Mouse (Mus musculus) gastrocnemius, adult 2 months (tissue): ENCODE measurements around the gene Zfp637. TPM values are rescaled to one million over a fixed set of nuclear protein-coding genes. Genes with fewer than 3 reads are reported as not detected.
A peak's percentile ranks its signal among the peaks of the same experiment; 100 is the strongest.

Source experiments
- DNase-seq: peaks from one replicate; pipeline ENCODE4 v3.0.0; 2022
- H3K27ac ChIP-seq: fragments of 200-600 bp; 2 replicates; pipeline ENCODE4 v1.8.1; 2022; ENCODE audit warnings: mild to moderate bottlenecking
- H3K4me3 ChIP-seq: fragments of 200-600 bp; 2 replicates; pipeline ENCODE4 v1.8.1; 2022; ENCODE audit warnings: mild to moderate bottlenecking, moderate library complexity
- CTCF ChIP-seq: fragments of 200-600 bp; IDR thresholded peaks from 2 replicates; pipeline ENCODE4 v1.8.1; 2022; ENCODE audit warnings: antibody characterized with exemption, mild to moderate bottlenecking, moderate library complexity
- intact Hi-C: fragments of 180-260 bp; cut with DNase I; formaldehyde crosslinking; loops from one replicate; pipeline ENCODE4 v1.15.1; 2025
- total RNA-seq, 2 experiments: library from RNA; stranded (reverse); gene quantifications; 2 replicates each; pipeline ENCODE4 v1.2.3; 2021

Zfp637 gene
- total RNA-seq, 2 experiments from 2014 or later: 39.9 to 42.3 TPM

DNA sequence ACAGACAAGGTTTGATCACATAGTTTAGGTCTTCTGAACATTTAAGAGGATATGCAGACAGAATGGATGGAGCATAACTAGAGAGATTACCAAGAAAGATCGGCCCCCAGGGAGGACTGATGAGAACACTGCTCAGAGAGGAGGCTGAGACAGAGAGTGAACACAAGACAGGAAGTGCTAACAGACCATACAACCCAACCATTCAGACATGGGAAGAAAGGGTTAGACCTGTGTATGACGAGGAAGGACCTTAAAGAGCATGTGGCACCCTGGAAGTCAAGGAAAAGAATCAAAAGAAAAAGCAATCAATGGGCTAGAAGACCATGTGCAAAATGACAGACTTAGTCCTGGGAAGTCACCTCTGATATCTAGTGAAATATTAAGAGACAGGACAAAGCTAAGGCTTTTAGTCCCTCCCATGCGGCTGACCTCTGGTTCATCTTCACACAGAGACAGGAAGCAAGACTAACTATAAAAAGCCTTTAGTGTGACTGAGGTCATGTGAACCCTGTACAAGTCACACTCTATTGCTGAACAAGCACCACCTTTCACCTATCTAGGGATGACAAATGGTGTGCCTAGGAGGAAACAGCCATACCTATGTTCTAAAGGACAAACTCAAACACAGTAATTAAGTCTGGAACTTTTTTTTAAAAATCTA is 33.8 kb downstream of the Zfp637 start:
- H3K27ac ChIP-seq: no peak overlapping the region
- intact Hi-C loops: loop anchor here (5.0 kb wide), 1 partner anchor 43 kb away; no protein-coding TSS in a partner anchor

DNA sequence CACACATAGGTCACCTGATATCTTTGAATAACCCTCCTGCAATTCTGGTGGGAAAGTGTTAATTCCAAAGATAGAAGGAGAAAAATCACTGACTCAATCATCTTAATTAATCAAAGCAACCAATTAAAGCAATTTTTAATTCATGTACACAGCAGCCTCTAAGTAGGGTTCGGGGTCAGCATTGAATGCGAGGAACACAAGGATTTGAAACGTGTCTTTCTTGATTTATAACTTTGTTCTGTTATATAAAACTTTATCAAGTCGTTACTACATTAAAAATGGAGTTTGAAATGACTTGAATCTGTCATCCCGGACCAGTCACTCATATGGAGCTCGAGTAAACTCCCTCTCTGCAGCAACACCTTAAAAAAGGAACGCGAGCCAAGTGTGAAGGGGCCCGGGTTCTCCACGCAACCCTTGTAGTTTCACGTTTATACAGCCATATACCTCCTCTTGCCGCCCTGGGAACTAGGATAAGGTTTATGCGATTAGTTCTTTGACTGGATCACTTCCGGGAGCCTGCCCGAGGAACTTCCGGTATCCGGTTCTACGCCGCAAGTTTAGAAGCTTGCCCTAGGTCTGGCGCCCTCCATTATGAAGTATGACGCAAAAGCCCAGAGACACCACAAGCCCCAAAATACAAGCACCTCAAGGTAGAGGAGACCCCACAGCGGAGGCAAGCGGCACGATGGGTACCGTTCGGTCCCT is 37.9 kb downstream of the Zfp637 start:
- intact Hi-C loops: loop anchor here (5.0 kb wide), 1 partner anchor 38 kb away; no protein-coding TSS in a partner anchor
- peak overlapping the region; percentile 72 for H3K4me3 ChIP-seq
- peak; percentile 91 for DNase-seq
- no peak for TF ChIP-seq CTCF
- peak overlapping the region; percentile 100 for H3K27ac ChIP-seq

More for the DNA sequence above, 33.8 kb downstream of the Zfp637 start:
- no peak for DNase-seq
- no peak overlapping the region for H3K4me3 ChIP-seq
- no peak for TF ChIP-seq CTCF

DNA sequence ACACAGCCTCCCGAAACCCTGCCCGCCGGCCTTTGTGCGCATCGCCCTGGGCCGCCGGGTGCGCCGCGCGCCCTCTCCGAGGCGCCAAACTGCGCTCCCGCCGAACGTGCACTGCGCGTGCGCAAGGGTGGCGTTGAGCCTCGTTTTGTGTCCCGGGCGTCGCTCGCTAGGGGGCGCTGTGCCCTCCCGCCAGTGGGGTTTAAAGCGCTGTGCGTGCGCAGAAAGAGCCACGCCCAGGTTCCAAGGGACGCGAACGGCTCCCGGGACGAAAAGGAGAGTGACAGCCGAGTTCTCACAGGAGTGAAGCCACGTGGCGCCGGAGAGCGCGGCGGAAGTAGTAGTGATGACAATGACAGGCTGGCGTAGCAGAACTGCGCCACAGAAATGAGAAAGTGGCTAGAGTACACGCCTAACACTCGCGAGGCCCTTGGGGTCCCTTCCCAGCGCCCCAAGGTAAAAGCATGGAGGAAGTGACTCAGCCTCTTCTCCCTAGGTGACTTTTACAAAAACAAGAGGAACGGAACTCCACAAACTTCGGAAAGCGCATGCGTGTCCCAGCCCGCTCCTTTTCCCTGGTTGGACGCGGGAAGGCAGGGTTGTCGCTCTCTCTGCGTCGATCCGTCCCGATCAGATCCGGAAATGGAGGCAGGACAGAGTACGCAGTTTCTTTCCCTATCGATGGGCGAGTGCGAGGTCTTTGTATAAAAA is 38.6 kb downstream of the Zfp637 start:
- Histone ChIP-seq H3K4me3 (peak overlapping the region; percentile 72), H3K27ac (peak overlapping the region; percentile 100)
- intact Hi-C loops: loop anchor here (1.0 to 5.0 kb wide), 2 partner anchors 27 to 38 kb away; no protein-coding TSS in a partner anchor
- DNase-seq: peak; percentile 99
- peak; percentile 99 for TF ChIP-seq CTCF

DNA sequence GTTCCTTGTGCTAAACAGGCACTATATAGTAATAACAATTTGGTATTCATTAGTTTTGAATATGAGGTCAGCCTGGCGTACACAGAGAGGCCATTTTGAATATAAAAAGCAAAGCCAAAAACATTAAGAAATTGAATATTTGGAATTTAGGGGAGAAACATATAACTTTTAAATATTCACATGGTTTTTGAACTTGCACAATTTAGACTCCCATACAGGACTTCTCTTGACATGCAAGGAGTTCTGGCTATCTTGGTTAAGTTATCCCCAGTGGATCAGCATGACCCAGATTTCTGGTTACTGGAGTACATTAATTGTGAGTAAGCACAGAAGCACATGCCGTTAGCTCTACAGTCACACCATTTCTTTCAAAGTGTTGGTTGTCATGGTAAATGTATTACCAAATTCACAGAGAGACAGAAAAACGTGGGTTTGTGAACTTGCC is 39.4 kb downstream of the Zfp637 start:
- Histone ChIP-seq H3K4me3 (peak overlapping the region; percentile 72), H3K27ac (peak overlapping the region; percentile 100)
- TF ChIP-seq CTCF: no peak
- intact Hi-C loops: loop anchor here (1.0 kb wide), 1 partner anchor 26 kb away; no protein-coding TSS in a partner anchor
- DNase-seq: no peak

DNA sequence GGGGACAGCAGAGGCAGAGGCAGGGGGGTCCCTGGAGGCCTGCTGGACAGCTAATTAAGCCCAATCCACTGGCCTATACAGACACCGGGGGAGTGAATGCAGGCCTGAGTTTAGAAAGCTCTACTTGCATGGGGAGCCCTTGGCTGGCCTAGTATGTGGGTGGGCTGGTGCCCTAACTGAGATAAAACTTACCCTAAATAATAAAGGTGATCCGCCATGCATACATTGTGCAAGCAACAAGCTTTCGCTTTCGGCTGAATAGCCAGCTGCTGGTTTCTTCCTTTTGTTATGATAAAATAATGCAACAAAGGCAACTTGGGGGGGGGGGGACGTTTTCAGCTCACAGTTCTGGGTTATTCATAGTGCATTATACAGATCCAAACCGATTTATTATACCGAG is 40.2 kb downstream of the Zfp637 start:
- H3K4me3 ChIP-seq: no peak overlapping the region; the same call in 1 of the 2 replicates
- H3K27ac ChIP-seq: peak overlapping the region; percentile 100
- intact Hi-C loops: no loop called here
- TF ChIP-seq CTCF: no peak
- DNase-seq: no peak

DNA sequence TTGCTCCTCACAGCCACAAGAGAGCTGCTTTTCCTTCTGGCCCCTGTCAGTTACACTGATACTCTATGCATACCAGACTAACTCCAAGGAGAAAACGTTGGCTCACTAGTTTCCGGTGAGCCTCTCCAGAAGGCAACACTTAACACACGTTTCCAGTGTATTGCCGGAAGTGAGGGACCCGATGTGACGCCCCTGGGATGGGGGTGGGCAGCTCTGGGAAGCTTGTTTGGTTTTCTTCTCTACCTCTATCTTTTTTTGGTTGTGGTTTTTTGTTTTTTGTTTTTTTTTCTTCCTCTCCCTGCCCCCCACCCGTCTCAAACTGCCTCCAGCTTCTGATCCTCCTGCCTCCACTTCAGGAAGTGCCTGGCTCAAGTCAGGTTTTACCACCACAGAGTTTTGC is 41.0 kb downstream of the Zfp637 start:
- DNase-seq: no peak
- intact Hi-C loops: no loop called here
- TF ChIP-seq CTCF: no peak
- Histone ChIP-seq H3K27ac (no peak overlapping the region), H3K4me3 (no peak overlapping the region)

DNA sequence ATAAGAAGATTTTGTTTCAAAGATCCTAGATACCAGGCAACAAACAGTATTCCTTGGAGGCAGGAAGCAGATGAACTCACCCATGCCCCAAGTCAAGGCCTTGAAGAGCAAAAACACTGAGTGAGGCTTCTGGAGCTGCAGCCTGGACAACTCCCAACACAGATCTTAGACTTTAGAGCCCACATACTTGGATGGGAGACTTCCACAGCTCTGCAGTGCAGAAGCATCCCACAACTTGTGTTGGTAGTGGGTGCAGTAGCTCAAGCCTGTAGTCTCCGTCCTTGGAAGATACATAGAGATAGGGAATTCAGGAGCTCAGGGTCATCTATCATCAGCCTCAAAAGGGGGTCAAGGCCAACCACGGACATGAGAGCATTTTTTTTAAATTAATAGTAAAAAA is 45.0 kb downstream of the Zfp637 start:
- no peak for TF ChIP-seq CTCF
- Histone ChIP-seq H3K27ac (no peak overlapping the region), H3K4me3 (no peak overlapping the region)
- DNase-seq: no peak
- intact Hi-C loops: no loop called here

DNA sequence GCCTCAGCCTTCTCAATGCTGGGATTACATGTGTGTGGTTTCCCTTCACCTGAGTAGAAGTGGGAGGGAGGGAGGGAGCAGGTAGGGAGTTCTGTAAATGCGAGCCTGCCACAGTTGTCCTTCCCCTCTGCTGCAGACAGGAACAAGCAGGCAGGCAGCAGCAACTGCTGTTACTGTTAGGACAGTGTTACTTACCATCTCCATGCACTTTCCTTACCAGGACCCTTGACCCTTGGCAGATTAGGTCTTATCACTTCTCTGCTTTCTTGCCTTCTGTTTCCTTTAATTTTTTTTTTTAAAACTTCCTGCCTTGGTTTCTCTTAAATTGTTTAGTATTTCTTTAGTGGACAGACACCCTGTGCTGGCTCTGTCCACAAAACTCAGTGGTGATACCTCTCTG is 47.1 kb downstream of the Zfp637 start:
- no peak for TF ChIP-seq CTCF
- H3K4me3 ChIP-seq: no peak overlapping the region
- no peak overlapping the region for H3K27ac ChIP-seq
- intact Hi-C loops: no loop called here
- no peak for DNase-seq

DNA sequence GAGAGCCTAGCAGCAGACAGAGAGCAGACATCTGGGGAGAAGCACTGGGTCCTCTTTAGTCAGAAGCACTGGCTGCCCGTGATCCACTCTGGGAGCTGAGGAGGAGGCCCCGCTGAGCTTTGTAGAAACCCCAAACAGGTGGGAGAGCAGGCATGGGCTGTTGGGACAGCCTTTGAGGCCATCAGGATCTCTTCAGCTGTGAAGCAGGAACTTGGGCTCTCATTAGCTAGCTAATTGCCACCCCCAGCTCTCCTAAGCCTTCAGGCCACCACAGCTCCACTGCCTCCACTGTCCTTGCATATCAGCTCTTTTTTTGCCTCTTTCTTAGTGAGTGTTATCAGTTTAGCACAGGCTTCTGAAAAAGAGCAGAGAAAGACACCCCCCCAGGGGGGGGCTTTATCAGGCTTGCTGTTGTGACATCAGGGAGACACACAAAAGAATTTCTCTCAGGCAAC is 47.7 kb downstream of the Zfp637 start:
- no peak overlapping the region for H3K4me3 ChIP-seq
- intact Hi-C loops: no loop called here
- no peak overlapping the region for H3K27ac ChIP-seq
- DNase-seq: no peak
- no peak for TF ChIP-seq CTCF

DNA sequence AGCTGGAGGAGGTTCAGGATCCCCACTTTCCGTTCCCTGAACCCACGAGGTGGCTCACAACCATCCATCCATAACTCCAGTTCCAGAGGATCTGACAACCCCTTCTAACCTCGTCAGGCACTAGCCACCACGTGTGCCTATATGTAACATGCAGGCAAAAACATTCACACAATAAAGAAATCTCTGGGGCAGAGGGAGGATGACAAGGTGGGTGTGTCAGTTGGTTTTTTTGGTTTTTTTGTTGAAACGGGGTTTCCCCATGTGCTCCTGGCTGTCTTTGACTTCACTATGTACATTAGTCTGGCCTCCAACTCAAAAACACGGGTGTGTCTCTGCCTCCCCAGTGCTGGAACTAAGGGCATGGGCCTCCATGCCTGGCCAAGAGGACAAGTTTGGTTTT is 49.3 kb downstream of the Zfp637 start:
- no peak for DNase-seq
- no peak for TF ChIP-seq CTCF
- Histone ChIP-seq H3K4me3 (no peak overlapping the region), H3K27ac (no peak overlapping the region)
- intact Hi-C loops: no loop called here

DNA sequence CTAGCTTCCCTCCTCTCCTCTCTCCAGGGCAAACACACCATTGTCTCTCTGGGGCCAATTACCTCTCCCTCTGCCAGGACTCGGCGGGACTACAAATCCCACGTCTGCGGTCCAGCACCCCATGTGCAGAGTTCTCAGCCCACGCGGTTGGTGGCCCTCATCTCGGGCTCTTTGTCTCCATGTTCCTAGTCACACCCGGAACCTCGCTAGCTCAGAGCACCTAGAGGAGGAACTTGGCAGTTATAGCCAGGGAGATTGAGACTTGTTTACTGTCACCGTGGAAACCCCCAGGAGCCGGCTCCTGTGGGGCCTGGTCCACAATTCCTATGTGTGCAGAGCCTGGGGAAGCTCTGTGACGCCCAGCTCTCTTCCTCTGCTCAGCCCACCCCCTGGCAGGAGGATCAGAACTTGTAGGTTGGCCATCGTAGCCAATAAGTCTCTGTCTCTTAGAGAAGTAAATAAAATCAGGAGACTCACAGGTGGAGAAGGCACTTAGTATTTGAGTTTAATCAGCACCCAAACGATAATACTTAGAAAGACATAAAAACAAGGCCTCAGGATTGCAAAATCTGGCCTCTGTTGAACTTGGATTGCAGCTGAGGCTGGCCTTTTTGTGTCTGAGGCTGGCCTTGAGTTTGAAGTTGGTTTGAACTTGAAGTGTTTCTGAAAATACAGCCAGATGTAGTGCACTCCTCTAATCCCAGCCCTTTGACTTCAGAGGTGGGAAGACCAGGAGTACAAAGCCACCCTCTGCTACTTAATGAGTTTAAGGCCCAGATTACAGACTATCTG is 50.6 kb downstream of the Zfp637 start:
- TF ChIP-seq CTCF: no peak
- H3K4me3 ChIP-seq: no peak overlapping the region
- 0 out of 2 replicates have a peak overlapping the region, but pooled peaks have one; percentile 6 for H3K27ac ChIP-seq
- intact Hi-C loops: no loop called here
- no peak for DNase-seq

DNA sequence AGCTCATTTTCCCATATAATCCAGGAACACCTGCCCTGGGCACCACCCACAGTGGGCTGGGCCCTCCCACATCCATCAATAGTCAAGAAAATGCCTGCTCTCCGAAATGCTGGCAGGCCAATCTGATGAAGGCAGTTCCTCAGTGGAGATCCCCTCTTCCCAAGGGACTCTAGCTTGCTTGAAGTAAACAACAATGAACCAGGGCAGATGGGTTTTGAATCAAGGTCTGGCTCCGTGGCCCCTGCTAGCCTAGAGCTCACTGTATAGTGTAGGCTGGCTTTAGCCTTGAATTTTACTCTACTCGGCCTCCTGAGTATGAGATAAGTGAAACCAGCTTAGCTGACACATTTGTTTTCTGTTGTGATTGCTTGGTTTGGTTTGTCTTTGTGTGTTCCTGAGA is 51.4 kb downstream of the Zfp637 start:
- DNase-seq: no peak
- no peak for TF ChIP-seq CTCF
- Histone ChIP-seq H3K27ac (no peak overlapping the region), H3K4me3 (no peak overlapping the region)
- intact Hi-C loops: no loop called here
